Mouse (Mus musculus) E14TG2a.4 (cell line): ENCODE measurements around the gene Olig1.
A peak's percentile ranks its signal among the peaks of the same experiment; 100 is the strongest.

Experiments used
- H3K27me3 ChIP-seq: 2 replicates; pipeline ENCODE4 v1.6.1; 2014; ENCODE audit warnings: low read length, control low read depth; ENCODE audit not compliant: insufficient read depth
- H3K36me3 ChIP-seq: 2 replicates; pipeline ENCODE4 v1.6.1; 2014; ENCODE audit warnings: low read length, control low read depth; ENCODE audit not compliant: insufficient read depth
- H3K4me1 ChIP-seq: replicated peaks from 2 replicates; pipeline ENCODE4 v1.6.1; 2014; ENCODE audit warnings: low read depth, low read length, control low read depth
- H3K4me3 ChIP-seq: replicated peaks from 2 replicates; pipeline ENCODE4 v1.5.1; 2014; ENCODE audit warnings: mild to moderate bottlenecking, low read length
- H3K9me3 ChIP-seq: 2 replicates; pipeline ENCODE4 v1.6.1; 2014; ENCODE audit warnings: low read length, control low read depth
- CTCF ChIP-seq: conservative IDR thresholded peaks from 2 replicates; pipeline ENCODE4 v1.5.1; 2014; ENCODE audit warnings: low read length
- NANOG ChIP-seq: IDR thresholded peaks from 2 replicates; pipeline ENCODE4 v1.6.1; 2014; ENCODE audit warnings: borderline replicate concordance, low read length, mixed read lengths
- POU5F1 ChIP-seq: IDR thresholded peaks from 2 replicates; pipeline ENCODE4 v1.6.1; 2014; ENCODE audit warnings: low read length, borderline replicate concordance

Olig1 gene

GRCm38 (mm10) chr16:91314114-91314775 is 44.7 kb downstream of the Olig1 start:
- no peak for TF ChIP-seq NANOG
- peak; percentile 43 for TF ChIP-seq CTCF
- Histone ChIP-seq H3K4me1 (peaks cover 13% of the 10 kb centered on the region), H3K4me3 (no peak overlapping the region), H3K9me3 (no peaks in the 10 kb centered on the region), H3K36me3 (no peaks in the 10 kb centered on the region), H3K27me3 (peaks cover 30% of the 10 kb centered on the region)

GRCm38 (mm10) chr16:91320191-91320590 is 50.6 kb downstream of the Olig1 start:
- Histone ChIP-seq H3K4me1 (peaks cover 20% of the 10 kb centered on the region), H3K27me3 (peaks cover 46% of the 10 kb centered on the region), H3K4me3 (peak overlapping the region; percentile 5; the same call in 1 of the 2 replicates), H3K36me3 (no peaks in the 10 kb centered on the region), H3K9me3 (no peaks in the 10 kb centered on the region)
- TF ChIP-seq POU5F1, result no peak
- no peak for TF ChIP-seq CTCF
- no peak for TF ChIP-seq NANOG

- TF ChIP-seq NANOG, result no peak
- TF ChIP-seq CTCF, result no peak
- TF ChIP-seq POU5F1, result no peak
- H3K27me3 ChIP-seq, result peaks cover 42% of the 10 kb centered on the region
- H3K9me3 ChIP-seq, result no peaks in the 10 kb centered on the region
- H3K4me3 ChIP-seq, result peak overlapping the region; percentile 5; the same call in 1 of the 2 replicates
- H3K4me1 ChIP-seq, result peaks cover 20% of the 10 kb centered on the region
- no peaks in the 10 kb centered on the region for H3K36me3 ChIP-seq
Observed at GRCm38 (mm10) chr16:91320608-91321007, 51.0 kb downstream of the Olig1 start.
